Mouse (Mus musculus) cerebellum, adult 18-20 months (tissue): ENCODE measurements around the gene Prelid3b.

Experiments used
- DNase-seq, 2 experiments: peaks; one replicate each; pipeline ENCODE4 v3.0.0; 2021

The Prelid3b gene

GRCm38 (mm10) chr2:174472818-174473549, at the start of gene Prelid3b:
Prelid3b (minus strand) TSS chr2:174473081.
- DNase-seq = peak; percentile 98 to 99

GRCm38 (mm10) chr2:174522134-174522533, 49.3 kb upstream of the Prelid3b start:
- DNase-seq = no peak

- DNase-seq = no peak
Measured at GRCm38 (mm10) chr2:174517141-174518079, 44.5 kb upstream of the Prelid3b start.

GRCm38 (mm10) chr2:174514887-174515286, 42.0 kb upstream of the Prelid3b start:
- no peak for DNase-seq

- DNase-seq = no peak
Measured at GRCm38 (mm10) chr2:174513827-174514226, 40.9 kb upstream of the Prelid3b start.

GRCm38 (mm10) chr2:174509825-174510224, 36.9 kb upstream of the Prelid3b start:
- no peak for DNase-seq

- no peak for DNase-seq
Measured at GRCm38 (mm10) chr2:174507998-174508397, 35.1 kb upstream of the Prelid3b start.

GRCm38 (mm10) chr2:174502831-174503460, 30.1 kb upstream of the Prelid3b start:
- DNase-seq = no peak

- no peak for DNase-seq
Measured at GRCm38 (mm10) chr2:174502321-174502720, 29.4 kb upstream of the Prelid3b start.

- DNase-seq = no peak
Measured at GRCm38 (mm10) chr2:174501517-174501916, 28.6 kb upstream of the Prelid3b start.

- no peak for DNase-seq
Measured at GRCm38 (mm10) chr2:174500814-174501503, 28.1 kb upstream of the Prelid3b start.

GRCm38 (mm10) chr2:174492858-174493257, 20.0 kb upstream of the Prelid3b start:
- DNase-seq = no peak

GRCm38 (mm10) chr2:174487005-174487404, 14.1 kb upstream of the Prelid3b start:
- no peak for DNase-seq

GRCm38 (mm10) chr2:174478746-174479145, 5.9 kb upstream of the Prelid3b start:
- DNase-seq = no peak

- DNase-seq = no peak
Measured at GRCm38 (mm10) chr2:174477543-174478319, 4.8 kb upstream of the Prelid3b start.

GRCm38 (mm10) chr2:174473550-174473927, 658 bp upstream of the Prelid3b start:
- DNase-seq = no peak

GRCm38 (mm10) chr2:174472407-174472806, 474 bp downstream of the Prelid3b start:
- peak in 1 of 2 experiments; percentile 10 for DNase-seq

- DNase-seq = no peak
Measured at GRCm38 (mm10) chr2:174470786-174471405, 2.0 kb downstream of the Prelid3b start.

- no peak for DNase-seq
Measured at GRCm38 (mm10) chr2:174470333-174470732, 2.5 kb downstream of the Prelid3b start.

GRCm38 (mm10) chr2:174463789-174464523, 8.9 kb downstream of the Prelid3b start, which contains the start of gene Atp5e:
Atp5e (minus strand) TSS chr2:174464105.
- peak; percentile 97 to 99 for DNase-seq

GRCm38 (mm10) chr2:174463370-174463769, 9.5 kb downstream of the Prelid3b start:
- DNase-seq = no peak
